Mouse (Mus musculus) sigmoid colon, adult 10 weeks (tissue): ENCODE measurements around the gene Tmem156. TPM values are rescaled to one million over a fixed set of nuclear protein-coding genes. Genes with fewer than 3 reads are reported as not detected.

Experiments
- polyA plus RNA-seq: library from polyadenylated mRNA; stranded (reverse); fragments of 350-450 nt; fragmentation: Illumina TruSeq; extraction: RNeasy Lipid Tissue Mini Kit (QIAGEN cat#74804); gene quantifications from one replicate; pipeline ENCODE4 v1.2.3, GENCODE M21; 2014; ENCODE audit warnings: low read depth, low replicate concordance

The Tmem156 gene
- 2.7 TPM for polyA plus RNA-seq

DNA sequence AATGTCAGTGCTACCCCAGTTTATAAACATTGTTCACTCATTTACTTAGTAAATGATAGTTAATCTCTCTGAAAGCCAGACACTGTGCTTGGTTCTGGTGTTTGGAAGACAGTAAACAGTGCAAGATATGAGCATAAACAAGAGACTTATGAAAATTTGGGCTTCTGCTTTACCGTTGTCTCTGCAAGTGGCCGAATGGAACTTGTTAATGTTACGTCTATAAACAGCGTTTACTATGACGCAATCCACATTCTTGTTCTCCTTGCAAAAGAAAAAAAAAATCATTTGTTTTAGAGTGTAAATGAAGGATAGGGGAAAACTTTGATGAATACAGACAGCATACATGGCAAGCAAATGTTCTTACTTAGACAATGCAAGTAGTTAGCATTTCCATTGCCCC lies at the start of gene Tmem156:
Gene Tmem156, minus strand, starts transcription at position 212 of the 400 bp plus-strand sequence.

DNA sequence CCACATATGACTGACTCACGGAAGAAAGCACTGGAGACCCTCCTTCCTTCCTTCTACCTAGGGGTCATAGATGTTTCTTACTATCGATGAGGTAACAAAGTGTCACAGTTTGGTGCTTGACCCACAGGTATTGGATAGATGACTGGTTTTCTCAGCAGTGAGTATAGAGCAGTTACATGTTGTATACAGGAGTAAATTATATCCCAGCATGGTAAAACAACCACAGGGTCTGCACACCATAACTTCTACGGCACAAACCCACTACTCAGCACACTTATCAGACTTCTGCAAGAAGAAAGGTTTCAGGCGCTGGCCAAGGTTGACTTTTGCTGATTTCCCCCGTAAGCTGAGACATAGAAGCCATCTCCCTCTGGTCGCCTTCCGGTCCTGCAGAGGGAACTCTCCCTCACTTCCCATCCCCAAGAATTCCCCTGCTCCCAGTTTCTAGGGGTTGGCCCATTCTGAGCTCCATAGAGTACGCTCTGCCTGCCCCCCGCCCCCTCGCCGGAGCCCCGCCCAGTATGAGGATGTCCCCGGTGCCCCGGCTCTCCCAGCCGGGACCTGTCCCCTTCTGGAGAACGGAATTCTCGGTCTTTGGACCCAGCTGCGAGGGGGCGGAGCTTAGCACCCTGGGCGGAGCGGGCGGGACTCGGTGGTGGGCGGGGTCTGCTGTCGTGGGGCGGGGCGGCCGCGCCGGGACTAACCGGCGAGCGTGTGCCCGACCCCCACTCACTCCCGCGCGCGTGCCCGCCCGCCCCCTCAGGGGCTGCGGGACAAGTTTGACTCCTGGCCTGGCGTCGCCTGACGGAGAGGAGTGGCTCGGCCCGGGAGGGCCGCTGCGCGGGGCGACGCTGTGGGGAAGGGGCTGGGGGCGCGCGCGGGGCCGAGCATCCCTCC lies 15.2 kb upstream of the Tmem156 start, which contains the start of gene Klhl5:
Gene Klhl5, plus strand, starts transcription at position 664 of the 897 bp plus-strand sequence.

Other genes starting within 250 kb of the Tmem156 start
- gene Tlr1, start 158.6 kb downstream of the Tmem156 start, polyA plus RNA-seq = 193 TPM
- 2.0 TPM for gene Tlr6, start 132.0 kb downstream of the Tmem156 start, polyA plus RNA-seq
- 91.2 TPM for gene Fam114a1, start 122.1 kb downstream of the Tmem156 start, polyA plus RNA-seq
- gene Klhl5, start 15.4 kb upstream of the Tmem156 start, polyA plus RNA-seq = 56.5 TPM
- 8.8 TPM for gene Wdr19, start 107.6 kb upstream of the Tmem156 start, polyA plus RNA-seq
- 29.7 TPM for gene Rfc1, start 243.5 kb upstream of the Tmem156 start, polyA plus RNA-seq